Mouse (Mus musculus) G1E (cell line): Measurements from ENCODE around the gene Ppp1r27.

Source experiments
- CTCF ChIP-seq: IDR thresholded peaks from 2 replicates; pipeline ENCODE4 v1.5.1; 2012; ENCODE audit warnings: low read depth, low read length, inconsistent platforms, mixed read lengths
- GATA1 ChIP-seq: IDR thresholded peaks from 2 replicates; pipeline ENCODE4 v1.6.1; 2012; ENCODE audit warnings: borderline replicate concordance, low read length, inconsistent platforms, mixed read lengths

GRCm38 (mm10) chr11:120520967-120521540, 29.9 kb downstream of the Ppp1r27 start:
- TF ChIP-seq CTCF (no peak), GATA1 (no peak)
